Mouse (Mus musculus) heart, adult 2 months (tissue): ENCODE measurements around the gene Alppl2.

Source experiments
- CTCF ChIP-seq: fragments of 200-600 bp; IDR thresholded peaks from 2 replicates; pipeline ENCODE4 v1.8.1; 2022; ENCODE audit warnings: antibody characterized with exemption, mild to moderate bottlenecking, moderate library complexity
- EP300 ChIP-seq: fragments of 200-500 bp; IDR thresholded peaks from 2 replicates; pipeline ENCODE4 v1.6.1; 2011; ENCODE audit warnings: low read depth, low read length, control low read depth; ENCODE audit not compliant: insufficient read depth

DNA sequence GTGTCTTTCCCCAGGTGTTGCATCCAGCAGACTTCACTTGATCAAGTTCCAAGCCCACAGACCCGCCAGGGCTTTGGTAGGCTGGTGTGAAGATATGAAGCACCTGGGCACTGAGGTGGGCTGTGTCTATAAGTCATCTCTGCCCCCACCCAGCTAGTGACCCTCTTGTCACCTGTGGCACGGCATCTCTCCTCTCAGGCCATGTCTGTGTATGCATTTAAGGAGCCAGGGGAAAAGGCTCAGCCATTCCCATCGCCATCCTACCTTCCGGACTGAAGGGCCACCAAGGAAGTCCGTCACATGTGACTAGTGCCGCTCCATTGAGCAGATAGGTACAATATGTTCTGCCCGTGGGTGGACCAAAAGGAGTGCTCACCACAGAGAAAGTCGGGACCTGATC, 5.9 kb upstream of the Alppl2 start:
- TF ChIP-seq EP300 (no peak), CTCF (no peak)
